Mouse (Mus musculus): ENCODE results near the gene Trim59. TPM values are rescaled to one million over a fixed set of nuclear protein-coding genes. Genes with fewer than 3 reads are reported as not detected.

Gene Trim59
- polyA plus RNA-seq (2012; ENCODE audit: insufficient read depth, insufficient read length, missing spikeins): 22.1 and 23.7 TPM in 2 replicates

DNA sequence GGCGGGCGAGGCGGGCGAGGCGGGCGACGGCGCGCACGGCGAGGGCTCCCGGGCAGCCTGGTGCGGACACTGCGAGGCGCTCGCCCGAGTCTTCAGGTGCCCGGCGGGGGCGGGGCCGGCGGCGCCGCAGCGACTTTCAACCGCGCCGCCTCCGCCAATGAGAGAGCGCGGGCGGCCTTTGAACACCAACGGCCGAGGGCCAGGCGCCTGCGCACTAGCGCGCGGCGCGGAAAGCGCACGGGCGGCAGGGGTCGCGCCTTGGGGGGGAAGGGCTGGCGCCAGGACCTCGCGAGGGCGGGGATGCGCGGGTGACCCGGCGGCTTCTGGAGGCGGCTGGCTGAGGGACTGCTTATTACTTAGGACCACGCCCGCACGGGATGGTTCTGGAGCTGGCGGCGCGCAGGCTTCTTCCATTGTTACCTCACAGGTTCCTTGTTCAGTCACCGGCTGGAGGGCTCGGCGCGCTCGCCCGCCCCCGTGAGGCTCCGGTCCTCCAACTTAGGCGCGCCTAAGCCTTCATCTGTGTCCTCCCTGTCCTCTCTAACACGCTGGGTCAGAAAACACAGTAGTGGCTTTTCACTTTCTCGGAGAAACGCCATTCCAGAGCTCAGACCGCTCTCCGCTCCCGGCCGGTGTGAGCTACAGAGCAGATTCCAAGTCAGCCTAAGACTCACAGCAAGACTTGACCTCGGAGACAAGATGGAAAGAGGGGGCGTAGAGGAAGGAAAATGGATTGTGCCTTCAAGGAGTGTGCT is at the start of gene Trim59:
Gene Trim59 (minus strand): TSS at position 111 of the 755 bp plus-strand sequence.
- Histone ChIP-seq H3K4me1 (ENCODE audit: control insufficient read depth, insufficient read depth, low read length) (peaks cover 8% of the 10 kb centered on the region), H3K27ac (ENCODE audit: insufficient read depth, low read depth, low read length) (peak within 1 kb of the TSS; percentile 67), H3K4me3 (ENCODE audit: insufficient read depth, low read length) (peak within 1 kb of the TSS; percentile 100)
- TF ChIP-seq POLR2A (IDR thresholded peaks at IDR 0.05; ENCODE audit: borderline replicate concordance, low read depth, low read length) (no peak), CTCF (IDR thresholded peaks at IDR 0.05; ENCODE audit: low read depth, low read length) (no peak)

DNA sequence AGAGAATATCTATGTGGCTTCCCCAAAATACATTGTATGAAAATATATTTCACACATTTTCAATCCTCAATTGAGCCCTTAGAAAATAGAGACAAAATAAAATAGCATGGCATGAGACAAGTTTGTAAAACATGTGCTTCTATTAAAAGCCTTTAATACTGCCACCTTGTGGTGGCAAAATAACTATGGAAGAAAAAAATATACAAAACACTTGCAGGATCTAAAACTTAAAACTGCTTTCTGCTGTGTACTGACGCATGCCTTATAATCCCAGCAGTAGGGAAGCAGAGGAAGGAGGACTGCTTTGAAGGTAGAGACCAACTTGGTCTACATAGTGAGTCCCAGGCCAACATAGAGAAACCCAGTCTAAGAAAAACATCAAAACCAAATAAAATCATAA is 19.4 kb upstream of the Trim59 start:
- TF ChIP-seq POLR2A (IDR thresholded peaks at IDR 0.05; ENCODE audit: borderline replicate concordance, low read depth, low read length): no peak
- no peak for TF ChIP-seq CTCF (IDR thresholded peaks at IDR 0.05; ENCODE audit: low read depth, low read length)
- peaks cover 12% of the 10 kb centered on the region for H3K4me1 ChIP-seq (ENCODE audit: control insufficient read depth, insufficient read depth, low read length)
- H3K27ac ChIP-seq (ENCODE audit: insufficient read depth, low read depth, low read length): no peak overlapping the region
- H3K4me3 ChIP-seq (ENCODE audit: insufficient read depth, low read length): no peak overlapping the region

DNA sequence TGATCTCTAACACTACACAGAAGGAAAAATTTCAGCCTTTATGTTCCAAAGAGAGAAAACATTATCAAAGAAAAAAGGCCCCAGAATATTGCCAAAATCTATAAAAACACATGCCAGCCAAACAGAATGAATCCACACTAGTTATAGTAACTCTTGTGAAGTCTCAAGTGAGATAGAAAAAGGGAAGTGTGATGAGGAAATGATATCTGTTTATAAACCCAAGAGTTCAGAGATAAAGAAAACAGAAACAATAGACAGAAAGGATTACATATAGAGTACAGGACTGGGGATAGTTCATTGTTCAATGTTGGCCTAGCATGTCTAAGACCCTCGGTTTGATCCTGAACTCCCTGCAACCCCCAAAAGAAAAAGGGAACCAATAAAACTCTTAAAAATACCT is 18.2 kb upstream of the Trim59 start:
- Histone ChIP-seq H3K4me3 (ENCODE audit: insufficient read depth, low read length) (no peak overlapping the region), H3K4me1 (ENCODE audit: control insufficient read depth, insufficient read depth, low read length) (peaks cover 19% of the 10 kb centered on the region), H3K27ac (ENCODE audit: insufficient read depth, low read depth, low read length) (peak overlapping the region; percentile 20; the same call in 1 of the 2 replicates)
- TF ChIP-seq CTCF (IDR thresholded peaks at IDR 0.05; ENCODE audit: low read depth, low read length): no peak
- TF ChIP-seq POLR2A (IDR thresholded peaks at IDR 0.05; ENCODE audit: borderline replicate concordance, low read depth, low read length): no peak

DNA sequence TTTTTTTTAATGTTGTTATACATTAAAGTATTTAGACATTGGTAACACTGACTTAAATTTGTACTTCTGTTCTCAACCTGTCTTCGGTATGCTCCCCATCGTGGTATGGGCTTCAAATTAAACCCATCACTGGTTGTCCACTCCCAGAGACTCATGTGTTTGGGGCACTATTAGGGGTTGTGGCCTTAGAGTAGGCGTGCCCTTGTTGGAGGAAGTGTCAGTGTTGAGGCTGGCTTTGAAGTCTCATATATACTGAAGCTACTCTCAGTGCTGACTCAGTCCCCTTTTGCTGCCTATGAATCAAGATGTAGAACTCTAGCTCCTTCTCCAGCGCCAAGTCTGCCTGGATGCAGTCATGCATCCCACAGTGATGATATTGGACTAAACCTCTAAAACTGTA is 16.1 kb upstream of the Trim59 start:
- Histone ChIP-seq H3K4me1 (ENCODE audit: control insufficient read depth, insufficient read depth, low read length) (peaks cover 20% of the 10 kb centered on the region), H3K4me3 (ENCODE audit: insufficient read depth, low read length) (no peak overlapping the region), H3K27ac (ENCODE audit: insufficient read depth, low read depth, low read length) (no peak overlapping the region)
- TF ChIP-seq POLR2A (IDR thresholded peaks at IDR 0.05; ENCODE audit: borderline replicate concordance, low read depth, low read length): no peak

DNA sequence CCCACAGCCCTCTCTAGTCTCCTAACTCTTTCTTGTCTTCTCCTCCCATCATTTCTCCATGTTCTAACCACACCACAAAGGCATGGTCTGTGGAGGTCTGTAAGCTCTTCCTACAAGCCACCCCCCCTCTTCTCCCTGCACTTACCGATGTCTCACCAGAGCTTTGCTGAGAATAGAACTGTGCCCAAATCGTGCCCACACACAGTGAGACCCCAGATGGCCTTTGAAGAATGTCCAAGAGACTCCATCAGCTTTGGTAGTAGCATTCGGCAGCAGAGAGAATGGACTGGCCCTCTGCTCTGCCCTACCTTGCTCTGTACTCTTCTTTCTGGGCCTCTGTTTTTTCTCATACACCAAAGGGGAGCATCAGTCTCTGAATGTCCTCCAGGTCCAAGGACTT is 11.3 kb upstream of the Trim59 start:
- Histone ChIP-seq H3K27ac (ENCODE audit: insufficient read depth, low read depth, low read length) (no peak overlapping the region), H3K4me3 (ENCODE audit: insufficient read depth, low read length) (no peak overlapping the region), H3K4me1 (ENCODE audit: control insufficient read depth, insufficient read depth, low read length) (peaks cover 8% of the 10 kb centered on the region; the same call in 1 of the 2 replicates)
- TF ChIP-seq CTCF (IDR thresholded peaks at IDR 0.05; ENCODE audit: low read depth, low read length): no peak
- no peak for TF ChIP-seq POLR2A (IDR thresholded peaks at IDR 0.05; ENCODE audit: borderline replicate concordance, low read depth, low read length)

GRCm38 (mm10) chr3:69054760-69055432 is 10.3 kb upstream of the Trim59 start:
- peaks cover 8% of the 10 kb centered on the region; the same call in 1 of the 2 replicates for H3K4me1 ChIP-seq (ENCODE audit: control insufficient read depth, insufficient read depth, low read length)
- no peak overlapping the region for H3K27ac ChIP-seq (ENCODE audit: insufficient read depth, low read depth, low read length)
- no peak for TF ChIP-seq CTCF (IDR thresholded peaks at IDR 0.05; ENCODE audit: low read depth, low read length)
- TF ChIP-seq POLR2A (IDR thresholded peaks at IDR 0.05; ENCODE audit: borderline replicate concordance, low read depth, low read length): no peak
- no peak overlapping the region for H3K4me3 ChIP-seq (ENCODE audit: insufficient read depth, low read length)

DNA sequence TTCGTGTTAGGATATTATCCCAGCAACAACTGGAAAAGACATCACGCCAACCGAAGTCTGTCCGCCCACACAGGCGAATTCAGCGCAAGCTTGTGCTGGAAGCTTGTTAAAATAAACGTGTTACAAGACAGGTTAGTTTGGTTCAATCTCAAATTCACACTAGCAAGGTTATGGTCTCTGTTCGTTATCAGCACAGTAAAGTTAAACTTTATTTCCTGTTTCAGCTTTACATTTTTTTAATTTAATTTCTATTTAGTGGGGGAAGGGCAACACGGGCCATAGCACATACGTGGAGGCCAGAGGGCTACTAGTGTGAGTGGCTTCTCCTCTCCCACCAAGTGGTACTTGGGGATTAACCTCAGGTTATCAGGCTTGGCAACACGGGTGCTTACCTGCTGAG is 7.3 kb upstream of the Trim59 start:
- TF ChIP-seq POLR2A (IDR thresholded peaks at IDR 0.05; ENCODE audit: borderline replicate concordance, low read depth, low read length): no peak
- no peak for TF ChIP-seq CTCF (IDR thresholded peaks at IDR 0.05; ENCODE audit: low read depth, low read length)
- Histone ChIP-seq H3K4me3 (ENCODE audit: insufficient read depth, low read length) (no peak overlapping the region), H3K4me1 (ENCODE audit: control insufficient read depth, insufficient read depth, low read length) (no peaks in the 10 kb centered on the region), H3K27ac (ENCODE audit: insufficient read depth, low read depth, low read length) (no peak overlapping the region)

DNA sequence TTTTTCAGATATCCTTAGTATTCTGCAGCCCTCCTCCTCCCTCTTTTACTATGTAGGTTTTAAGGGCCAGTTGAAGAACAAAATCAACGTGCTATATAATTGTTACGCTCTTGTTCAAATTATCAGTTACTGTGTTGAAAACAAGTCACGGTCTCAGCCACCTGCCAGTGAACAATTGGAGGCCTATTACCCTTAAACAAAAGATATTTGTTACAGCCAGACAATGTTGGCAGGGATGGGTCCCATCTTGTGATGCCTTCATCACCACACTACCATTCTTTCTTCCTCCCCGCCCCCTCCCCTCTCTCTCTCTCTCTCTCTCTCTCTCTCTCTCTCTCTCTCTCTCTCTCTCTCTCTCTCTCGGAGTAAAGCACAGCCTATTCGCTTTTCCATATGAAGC is 4.5 kb upstream of the Trim59 start:
- Histone ChIP-seq H3K4me1 (ENCODE audit: control insufficient read depth, insufficient read depth, low read length) (0 out of 2 replicates have a peak, but pooled peaks cover 3% of the 10 kb centered on the region), H3K27ac (ENCODE audit: insufficient read depth, low read depth, low read length) (no peak overlapping the region), H3K4me3 (ENCODE audit: insufficient read depth, low read length) (no peak overlapping the region)
- no peak for TF ChIP-seq CTCF (IDR thresholded peaks at IDR 0.05; ENCODE audit: low read depth, low read length)
- no peak for TF ChIP-seq POLR2A (IDR thresholded peaks at IDR 0.05; ENCODE audit: borderline replicate concordance, low read depth, low read length)

DNA sequence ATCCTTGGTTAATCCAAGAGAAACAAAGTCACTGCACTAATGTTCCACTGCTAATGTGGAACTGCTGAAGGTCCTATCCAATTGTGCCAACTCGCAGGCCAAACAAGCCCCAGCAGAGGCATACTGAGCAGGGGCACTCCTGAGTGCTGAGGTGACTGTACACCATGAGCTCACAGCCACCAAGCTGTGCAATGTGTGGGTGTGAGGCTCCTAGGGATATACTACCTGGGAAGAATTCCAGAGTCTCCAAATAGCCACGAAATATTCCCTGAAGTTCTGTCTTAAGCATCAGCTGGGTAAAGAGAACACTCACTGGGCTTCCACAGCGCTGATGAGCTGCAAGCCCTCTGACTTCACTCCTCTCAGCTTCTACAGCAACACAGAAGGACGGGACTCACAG is 3.1 kb upstream of the Trim59 start:
- Histone ChIP-seq H3K4me3 (ENCODE audit: insufficient read depth, low read length) (no peak overlapping the region), H3K4me1 (ENCODE audit: control insufficient read depth, insufficient read depth, low read length) (peaks cover 5% of the 10 kb centered on the region; the same call in 1 of the 2 replicates), H3K27ac (ENCODE audit: insufficient read depth, low read depth, low read length) (no peak overlapping the region)
- no peak for TF ChIP-seq POLR2A (IDR thresholded peaks at IDR 0.05; ENCODE audit: borderline replicate concordance, low read depth, low read length)

- H3K4me1 ChIP-seq (ENCODE audit: control insufficient read depth, insufficient read depth, low read length): peaks cover 5% of the 10 kb centered on the region
- no peak overlapping the region for H3K27ac ChIP-seq (ENCODE audit: insufficient read depth, low read depth, low read length)
- TF ChIP-seq CTCF (IDR thresholded peaks at IDR 0.05; ENCODE audit: low read depth, low read length) (no peak), POLR2A (IDR thresholded peaks at IDR 0.05; ENCODE audit: borderline replicate concordance, low read depth, low read length) (no peak)
- H3K4me3 ChIP-seq (ENCODE audit: insufficient read depth, low read length): no peak overlapping the region
Measured at GRCm38 (mm10) chr3:69046509-69046908, 2.0 kb upstream of the Trim59 start.
